Mouse (Mus musculus) midbrain, postnatal 0 days (tissue): Measurements from ENCODE around the gene Snapc5. TPM values are rescaled to one million over a fixed set of nuclear protein-coding genes. Genes with fewer than 3 reads are reported as not detected.
"Not testable (repeated sequence)": the region's sequence is repeated elsewhere in the genome, so short reads cannot be mapped to it uniquely, and the experiment has no call there.

Experiments
- ATAC-seq: fragments of 200-750 bp; cut with Nextera tagmentation; 2 replicates; pipeline ENCODE4 v1.8.0; 2017; ENCODE audit warnings: moderate number of reproducible peaks, mild to moderate bottlenecking, moderate TSS enrichment, moderate library complexity; ENCODE audit not compliant: low FRiP score
- DNase-seq: peaks from one replicate; pipeline ENCODE4 v3.0.0-alpha.2; 2015; ENCODE audit warnings: low spot score
- H3K27ac ChIP-seq: fragments of 300-500 bp; sonication (generic); 2 replicates; pipeline ENCODE4 v1.5.1; 2014; ENCODE audit warnings: low read depth, mild to moderate bottlenecking, low read length, mixed read lengths
- H3K27me3 ChIP-seq: fragments of 300-500 bp; sonication (generic); 2 replicates; pipeline ENCODE4 v1.6.1; 2014; ENCODE audit warnings: low read length, control low read depth, mixed read lengths; ENCODE audit not compliant: insufficient read depth
- H3K36me3 ChIP-seq: fragments of 300-500 bp; sonication (generic); 2 replicates; pipeline ENCODE4 v1.6.1; 2014; ENCODE audit warnings: low read length, control low read depth, mixed read lengths; ENCODE audit not compliant: insufficient read depth
- H3K4me1 ChIP-seq: fragments of 300-500 bp; sonication (generic); 2 replicates; pipeline ENCODE4 v1.6.1; 2014; ENCODE audit warnings: mild to moderate bottlenecking, control low read depth, antibody characterized with exemption, low read length, mixed read lengths; ENCODE audit not compliant: insufficient read depth
- H3K4me2 ChIP-seq: fragments of 300-500 bp; sonication (generic); 2 replicates; pipeline ENCODE4 v1.6.1; 2014; ENCODE audit warnings: low read depth, mild to moderate bottlenecking, low read length, mixed read lengths; ENCODE audit not compliant: poor library complexity, severe bottlenecking
- H3K4me3 ChIP-seq: fragments of 300-500 bp; sonication (generic); 2 replicates; pipeline ENCODE4 v1.5.1; 2014; ENCODE audit warnings: low read depth, mild to moderate bottlenecking, low read length, moderate library complexity
- H3K9ac ChIP-seq: fragments of 300-500 bp; sonication (generic); replicated peaks from 2 replicates; pipeline ENCODE4 v1.6.1; 2014; ENCODE audit warnings: mild to moderate bottlenecking, low read length, moderate library complexity, mixed read lengths; ENCODE audit not compliant: poor library complexity, severe bottlenecking
- H3K9me3 ChIP-seq: fragments of 300-500 bp; sonication (generic); 2 replicates; pipeline ENCODE4 v1.6.1; 2016; ENCODE audit warnings: low read length, control low read depth
- CTCF ChIP-seq: IDR thresholded peaks from 2 replicates; pipeline ENCODE4 v1.5.1; 2016; ENCODE audit warnings: antibody characterized with exemption, mild to moderate bottlenecking
- WGBS: fragments of 180-500 bp; shearing (Covaris S2); extraction: QIAGEN DNeasy Blood & Tissue Kit; methylation state at CpG from one replicate; pipeline ENCODE4 v1.1.7; 2014; 5-methylcytosine and 5-hydroxymethylcytosine counted together
- polyA plus RNA-seq: library from polyadenylated mRNA; unstranded; fragments of >200 nt; fragmentation: Nextera tagmentation; extraction: Ambion mirVana; gene quantifications from 2 replicates; pipeline ENCODE4 v1.2.1, GENCODE M21; 2015
- total RNA-seq: library from RNA; depleted of rRNA; stranded (reverse); fragments of >200 nt; gene quantifications from 2 replicates; pipeline ENCODE4 v1.2.3, GENCODE M21; 2014

Gene Snapc5
- total and polyA plus RNA-seq, 2 experiments from 2014 or later = 6.3 to 25.9 TPM

DNA sequence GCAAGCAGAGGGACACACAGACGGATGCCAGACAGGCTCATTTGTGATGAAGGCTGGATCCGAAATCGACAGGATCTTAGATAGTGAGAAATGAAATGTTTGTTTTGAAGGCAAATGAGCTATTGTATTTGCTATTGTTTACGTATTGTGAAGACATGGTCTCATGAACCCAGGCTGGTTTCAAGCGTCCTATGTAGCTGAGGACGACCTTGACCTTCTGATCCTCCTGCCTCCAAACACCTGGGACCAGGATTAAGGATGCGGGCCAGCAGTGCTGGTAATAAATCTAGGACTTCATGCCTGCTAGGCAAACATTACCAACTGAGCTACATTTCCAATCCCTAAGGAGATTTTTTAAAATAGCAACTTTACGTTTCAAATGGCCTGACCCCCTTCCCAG, 18.4 kb downstream of the Snapc5 start:
- 91% methylated on average over 8 of the region's 8 CpGs for WGBS
- no peak overlapping the region for H3K4me3 ChIP-seq
- no peaks in the 10 kb centered on the region for H3K9me3 ChIP-seq
- H3K36me3 ChIP-seq = peaks cover 8% of the 10 kb centered on the region
- H3K4me2 ChIP-seq = no peak overlapping the region
- ATAC-seq (no peak), DNase-seq (no peak)
- TF ChIP-seq CTCF = no peak
- no peaks in the 10 kb centered on the region for H3K4me1 ChIP-seq
- no peaks in the 10 kb centered on the region for H3K27me3 ChIP-seq
- H3K9ac ChIP-seq = no peak overlapping the region
- H3K27ac ChIP-seq = no peak overlapping the region

DNA sequence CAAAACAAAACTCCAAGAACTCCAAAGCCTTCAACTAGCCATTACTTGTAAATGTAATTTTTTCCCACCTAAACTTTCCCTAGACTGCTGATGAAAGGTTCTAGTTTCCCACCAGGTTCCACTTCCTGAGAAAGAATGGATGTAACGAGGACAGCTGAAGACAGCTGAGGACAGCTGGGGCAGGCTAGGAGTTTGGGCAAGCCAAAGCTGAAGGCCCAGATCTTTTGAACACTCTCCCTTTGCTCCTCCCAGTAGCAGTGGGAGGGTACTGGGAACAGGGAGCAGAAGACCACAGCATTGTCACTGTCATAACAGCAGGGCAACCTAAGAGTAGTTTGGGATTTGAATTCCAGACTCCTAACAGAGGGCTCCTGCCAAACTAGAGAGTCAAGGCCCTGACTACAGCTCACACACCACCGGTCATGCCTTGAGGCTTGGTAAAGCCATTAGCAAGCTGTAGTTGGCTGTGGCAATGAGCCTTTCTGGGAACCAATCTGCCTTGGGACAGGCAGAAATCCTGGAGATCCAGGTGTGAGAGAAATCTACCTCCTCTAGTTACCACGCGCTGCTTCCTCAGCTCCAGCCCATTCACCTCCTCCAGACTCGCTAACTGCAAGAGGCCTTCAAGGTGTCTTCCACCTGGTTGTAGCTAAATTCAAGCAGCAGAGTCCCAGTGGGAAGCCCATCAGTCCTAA, 19.1 kb downstream of the Snapc5 start:
- Histone ChIP-seq H3K36me3 (peaks cover 1% of the 10 kb centered on the region), H3K9ac (no peak overlapping the region), H3K27me3 (no peaks in the 10 kb centered on the region), H3K9me3 (no peaks in the 10 kb centered on the region), H3K4me1 (no peaks in the 10 kb centered on the region), H3K4me2 (no peak overlapping the region), H3K4me3 (no peak overlapping the region), H3K27ac (no peak overlapping the region)
- TF ChIP-seq CTCF = no peak
- DNase-seq = no peak
- ATAC-seq = no peak
- whole genome bisulfite sequencing = 98% methylated on average over 5 of the region's 5 CpGs

DNA sequence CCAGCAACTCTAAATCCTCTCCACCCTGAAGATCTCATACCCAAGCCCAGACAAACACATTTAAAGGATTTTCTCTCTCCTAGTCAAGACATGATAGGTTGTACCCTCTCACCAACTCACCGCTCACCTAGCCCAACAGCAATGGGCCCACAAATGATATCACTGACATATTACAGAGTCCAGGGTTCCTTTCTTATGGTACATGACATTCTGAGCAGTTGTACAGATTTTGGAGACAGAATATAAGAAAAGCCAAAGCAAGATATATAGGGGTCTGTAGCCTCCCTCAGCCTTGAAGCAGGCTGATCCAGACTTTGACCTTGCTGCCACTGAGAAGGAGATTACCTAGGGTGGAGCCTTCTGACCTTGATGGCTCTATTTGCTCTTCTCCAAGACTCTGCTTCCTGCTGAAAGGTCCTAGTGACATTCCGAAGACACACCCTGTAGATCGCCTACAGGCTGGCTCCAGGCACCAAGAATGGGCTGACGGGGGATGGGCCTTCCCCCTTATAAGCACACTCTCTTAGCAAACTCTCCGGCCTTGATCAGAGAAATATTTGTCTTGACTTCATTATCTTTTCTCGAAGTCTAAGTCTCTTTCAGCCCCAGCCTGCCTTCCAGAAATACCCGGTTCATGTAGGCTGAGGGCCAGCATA, 19.8 kb downstream of the Snapc5 start:
- H3K4me1 ChIP-seq, ATAC-seq: not testable (repeated sequence)

DNA sequence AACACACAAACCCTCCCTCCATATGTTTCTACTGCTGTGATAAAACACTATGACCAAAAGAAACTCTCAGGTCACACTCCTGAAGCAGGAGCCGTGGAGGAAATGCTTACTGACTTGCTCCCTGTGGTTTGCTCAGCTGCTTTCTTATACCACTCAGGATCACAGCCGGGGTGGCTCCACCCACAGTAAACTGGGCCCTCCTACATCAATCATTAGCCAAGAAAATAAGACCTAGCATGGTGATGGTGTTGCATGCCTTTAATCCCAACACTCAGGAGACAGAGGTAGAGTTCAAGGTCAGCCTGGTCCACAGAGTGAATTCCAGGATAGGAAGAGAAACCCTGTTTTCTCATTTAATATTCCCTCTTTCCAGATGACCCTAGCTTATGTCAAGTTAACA, 20.8 kb downstream of the Snapc5 start:
- WGBS = 68% methylated on average over 2 of the region's 2 CpGs
- no peak overlapping the region for H3K4me2 ChIP-seq
- ATAC-seq = no peak
- H3K36me3 ChIP-seq = peaks cover 3% of the 10 kb centered on the region; the same call in 1 of the 2 replicates
- H3K9ac ChIP-seq = no peak overlapping the region
- no peaks in the 10 kb centered on the region for H3K27me3 ChIP-seq
- no peak overlapping the region for H3K27ac ChIP-seq
- H3K4me1 ChIP-seq = no peaks in the 10 kb centered on the region
- H3K4me3 ChIP-seq = no peak overlapping the region
- no peaks in the 10 kb centered on the region for H3K9me3 ChIP-seq
- no peak for TF ChIP-seq CTCF
- DNase-seq = no peak

More for the DNA sequence above, 19.8 kb downstream of the Snapc5 start:
- H3K27ac ChIP-seq, H3K4me2 ChIP-seq, H3K9me3 ChIP-seq, DNase-seq, H3K9ac ChIP-seq, H3K27me3 ChIP-seq, H3K36me3 ChIP-seq, H3K4me3 ChIP-seq: not testable (repeated sequence)
- WGBS = 89% methylated on average over 7 of the region's 7 CpGs

DNA sequence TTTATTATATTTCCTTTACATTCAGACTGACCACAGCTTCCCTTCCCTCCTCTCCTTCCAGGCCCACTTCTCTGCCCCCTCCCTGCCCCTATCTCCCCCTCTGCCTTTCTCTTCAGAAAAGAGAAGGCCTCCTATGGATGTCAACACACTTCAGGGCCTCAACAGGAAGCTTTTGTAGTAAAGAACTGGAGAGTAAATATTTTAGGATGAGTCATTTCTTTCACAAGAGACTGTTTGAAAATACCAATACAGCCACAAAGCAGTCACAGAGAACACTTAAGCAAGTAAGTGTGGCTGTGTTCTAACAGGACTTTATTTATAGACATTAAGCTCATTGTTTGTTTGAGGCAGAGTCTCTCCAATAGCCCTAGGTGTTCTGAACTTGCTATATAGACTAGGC, 23.3 kb downstream of the Snapc5 start:
- Histone ChIP-seq H3K27ac (no peak overlapping the region), H3K4me2 (no peak overlapping the region), H3K27me3 (no peaks in the 10 kb centered on the region), H3K9ac (no peak overlapping the region), H3K9me3 (no peaks in the 10 kb centered on the region), H3K36me3 (peaks cover 3% of the 10 kb centered on the region; the same call in 1 of the 2 replicates), H3K4me1 (no peaks in the 10 kb centered on the region), H3K4me3 (no peak overlapping the region)
- TF ChIP-seq CTCF = no peak
- ATAC-seq (no peak), DNase-seq (no peak)

DNA sequence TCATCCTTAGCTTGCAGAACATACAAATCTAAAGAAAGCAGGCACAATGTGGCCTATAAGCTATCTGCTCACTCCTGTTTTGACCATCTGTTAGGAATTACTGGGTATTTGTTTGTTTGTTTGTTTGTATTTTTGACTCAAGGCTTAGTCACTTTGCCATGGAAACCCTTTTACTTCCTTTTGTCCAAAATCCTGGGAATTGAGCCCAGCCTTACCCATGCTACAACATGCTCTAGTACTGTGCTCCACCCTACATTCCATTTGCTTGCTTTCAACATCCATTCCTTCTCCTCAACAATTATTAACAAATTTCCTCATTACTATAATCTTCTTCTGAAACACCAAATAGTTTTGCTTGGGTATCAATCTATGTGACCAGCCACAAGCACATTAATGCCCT, 23.8 kb downstream of the Snapc5 start:
- Histone ChIP-seq H3K27me3 (no peaks in the 10 kb centered on the region), H3K9me3 (no peaks in the 10 kb centered on the region), H3K4me2 (no peak overlapping the region), H3K36me3 (peaks cover 3% of the 10 kb centered on the region; the same call in 1 of the 2 replicates), H3K4me1 (no peaks in the 10 kb centered on the region), H3K9ac (no peak overlapping the region), H3K27ac (no peak overlapping the region), H3K4me3 (no peak overlapping the region)
- no peak for ATAC-seq
- no peak for TF ChIP-seq CTCF
- DNase-seq = no peak
